In the genomic region with DNA sequence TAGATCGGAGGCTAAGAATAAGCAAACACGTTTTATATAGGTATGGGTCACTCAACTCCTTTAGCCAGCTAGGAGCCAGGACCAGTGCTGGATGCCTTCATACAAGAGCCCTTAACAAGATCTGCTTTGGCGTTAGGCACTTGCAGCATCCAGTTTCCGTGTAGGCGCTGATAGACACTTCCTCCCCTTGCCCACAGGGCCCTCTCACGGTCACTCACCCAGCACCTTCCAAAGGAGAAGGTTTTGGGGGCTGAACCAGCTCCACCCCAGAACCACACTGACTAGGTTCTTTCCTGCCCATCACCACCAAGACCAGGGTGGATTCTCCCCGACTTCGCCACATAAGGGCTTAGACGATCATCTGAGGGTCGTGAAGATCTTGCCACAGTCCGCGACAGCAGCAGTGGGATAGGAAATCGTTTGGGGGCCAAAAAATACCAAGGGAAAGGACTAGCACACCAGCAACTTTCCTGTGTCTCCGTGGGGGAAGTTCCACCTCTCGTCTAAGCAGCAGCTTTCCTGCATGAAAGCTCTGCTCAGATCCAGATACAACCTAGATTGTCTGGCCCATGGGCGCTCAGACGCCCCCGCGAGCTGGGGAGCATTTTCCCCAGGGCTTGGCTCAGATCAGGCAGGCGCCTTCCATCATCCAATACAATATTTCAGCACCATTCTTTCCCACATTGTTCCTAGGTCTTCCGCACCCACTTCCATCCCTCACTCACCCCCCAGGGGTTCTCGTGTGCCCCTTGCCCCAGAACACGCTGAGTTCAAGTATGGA, we compare ENCODE assay signal across 8 mouse cellular contexts. TPM values are rescaled to one million over a fixed set of nuclear protein-coding genes. Genes with fewer than 3 reads are reported as not detected.
DNase-seq lines count a peak whose midpoint lies in the region; ATAC-seq and TF ChIP-seq lines count a peak whose summit lies in the region.

No protein-coding gene starts in this region.

- ATAC-seq in kidney, postnatal 0 days (replicated peaks; ENCODE audit: low FRiP score, low read depth) = no peak
- ATAC-seq in common myeloid progenitor, adult 5-6 weeks (replicated peaks; ENCODE audit: low read depth, poor library complexity, severe bottlenecking) = peak; percentile 33
- no peak for ATAC-seq in hindbrain, embryonic 14.5 days (ENCODE audit: low FRiP score)
- no peak for ATAC-seq in midbrain, embryonic 14.5 days (ENCODE audit: low FRiP score, low TSS enrichment)

- H3K4me3 ChIP-seq in kidney, postnatal 0 days (replicated peaks; ENCODE audit: low read depth, low read length) = peak overlapping the region; percentile 39
- H3K4me3 ChIP-seq in hindbrain, embryonic 14.5 days (replicated peaks; ENCODE audit: low read length) = peak overlapping the region; percentile 40
- peak overlapping the region; percentile 40 for H3K4me3 ChIP-seq in midbrain, embryonic 14.5 days (replicated peaks; ENCODE audit: low read depth, low read length)

- H3K27ac ChIP-seq in kidney, postnatal 0 days = no peak overlapping the region
- H3K27ac ChIP-seq in hindbrain, embryonic 14.5 days = no peak overlapping the region
- no peak overlapping the region for H3K27ac ChIP-seq in midbrain, embryonic 14.5 days (replicated peaks; ENCODE audit: low read depth, low read length)

- 4% methylated on average over 23 of the region's 23 CpGs for WGBS in kidney, postnatal 0 days
- 3% methylated on average over 23 of the region's 23 CpGs for WGBS in hindbrain, embryonic 14.5 days
- WGBS in midbrain, embryonic 14.5 days = 3% methylated on average over 23 of the region's 23 CpGs

- no peaks in the 10 kb centered on the region for H3K36me3 ChIP-seq in kidney, postnatal 0 days (ENCODE audit: insufficient read depth, low read length)
- H3K36me3 ChIP-seq in hindbrain, embryonic 14.5 days (replicated peaks; ENCODE audit: control insufficient read depth, insufficient read depth) = no peaks in the 10 kb centered on the region
- H3K36me3 ChIP-seq in midbrain, embryonic 14.5 days (ENCODE audit: control insufficient read depth, insufficient read depth, low read length) = no peaks in the 10 kb centered on the region

- H3K27me3 ChIP-seq in kidney, postnatal 0 days (ENCODE audit: insufficient read depth, low read length) = peaks cover 13% of the 10 kb centered on the region
- H3K27me3 ChIP-seq in hindbrain, embryonic 14.5 days (ENCODE audit: control insufficient read depth, insufficient read depth, low read length) = peaks cover 67% of the 10 kb centered on the region
- H3K27me3 ChIP-seq in midbrain, embryonic 14.5 days (ENCODE audit: control insufficient read depth, insufficient read depth, low read length) = peaks cover 47% of the 10 kb centered on the region

- TF ChIP-seq CTCF in kidney, postnatal 0 days (IDR thresholded peaks at IDR 0.05; ENCODE audit: low read depth) = no peak

- 0 out of 2 replicates have a peak, but pooled peaks cover 6% of the 10 kb centered on the region for H3K4me1 ChIP-seq in kidney, postnatal 0 days (replicated peaks; ENCODE audit: insufficient read depth, low read length)
- 0 out of 2 replicates have a peak, but pooled peaks cover 5% of the 10 kb centered on the region for H3K4me1 ChIP-seq in hindbrain, embryonic 14.5 days (replicated peaks; ENCODE audit: control insufficient read depth, insufficient read depth, low read length)
- peaks cover 8% of the 10 kb centered on the region; the same call in 1 of the 2 replicates for H3K4me1 ChIP-seq in midbrain, embryonic 14.5 days (ENCODE audit: control insufficient read depth, insufficient read depth, low read length)

- H3K9ac ChIP-seq in kidney, postnatal 0 days (ENCODE audit: low read depth, low read length) = no peak overlapping the region; the same call in 1 of the 2 replicates
- H3K9ac ChIP-seq in hindbrain, embryonic 14.5 days = peak overlapping the region; percentile 48
- peak overlapping the region; percentile 37; the same call in 1 of the 2 replicates for H3K9ac ChIP-seq in midbrain, embryonic 14.5 days (replicated peaks; ENCODE audit: low read length)

- H3K9me3 ChIP-seq in kidney, postnatal 0 days (replicated peaks; ENCODE audit: low read length) = no peaks in the 10 kb centered on the region
- no peaks in the 10 kb centered on the region for H3K9me3 ChIP-seq in hindbrain, embryonic 14.5 days (ENCODE audit: control insufficient read depth, low read length)
- no peaks in the 10 kb centered on the region for H3K9me3 ChIP-seq in midbrain, embryonic 14.5 days (ENCODE audit: control insufficient read depth, low read length)

- no peak for DNase-seq in kidney, postnatal 0 days (ENCODE audit: low spot score)
- DNase-seq in kidney, postnatal 25 days = no peak
- DNase-seq in hindbrain, embryonic 14.5 days (ENCODE audit: low spot score) = no peak
- no peak for DNase-seq in midbrain, embryonic 14.5 days
- DNase-seq in cerebellum, adult 8-10 months = no peak
- DNase-seq in layer of hippocampus, postnatal 14 days (ENCODE audit: low spot score in 2 of 2) = no peak
- DNase-seq in spleen, postnatal 10 days (ENCODE audit: low spot score in 2 of 2) = no peak

- peak overlapping the region; percentile 74 for H3K4me2 ChIP-seq in kidney, postnatal 0 days (ENCODE audit: low read length)
- H3K4me2 ChIP-seq in hindbrain, embryonic 14.5 days (replicated peaks) = peak overlapping the region; percentile 96
- H3K4me2 ChIP-seq in midbrain, embryonic 14.5 days (ENCODE audit: low read length) = peak overlapping the region; percentile 87

RNA-seq across cellular contexts. Expression of a gene that starts 0.8 kb away (rescaled TPM):
- polyA plus RNA-seq in kidney, postnatal 0 days (2015; fragmentation: Nextera tagmentation; extraction: Ambion mirVana) = 3.3 and 3.6 TPM in 2 replicates
- 17.1 and 36.8 TPM in 2 replicates for total RNA-seq in common myeloid progenitor, adult 5-6 weeks (2017)
- polyA plus RNA-seq in hindbrain, embryonic 14.5 days (2014; fragmentation: Nextera tagmentation; extraction: Ambion mirVana) = 3.4 and 3.8 TPM in 2 replicates
- polyA plus RNA-seq in midbrain, embryonic 14.5 days (2014; fragmentation: Nextera tagmentation; extraction: Ambion mirVana) = 4.0 and 5.5 TPM in 2 replicates
- 1,000 to 10,000 TPM; 1,609 to 1,636 TPM for total RNA-seq in layer of hippocampus, postnatal 14 days (2021)

RNA-seq across cellular contexts. Expression of a gene that starts 3.6 kb away (rescaled TPM):
- polyA plus RNA-seq in kidney, postnatal 0 days (2015; fragmentation: Nextera tagmentation; extraction: Ambion mirVana) = 10.2 and 10.6 TPM in 2 replicates
- total RNA-seq in common myeloid progenitor, adult 5-6 weeks (2017) = 11.8 and 12.2 TPM in 2 replicates
- polyA plus RNA-seq in hindbrain, embryonic 14.5 days (2014; fragmentation: Nextera tagmentation; extraction: Ambion mirVana) = 14.2 and 14.3 TPM in 2 replicates
- polyA plus RNA-seq in midbrain, embryonic 14.5 days (2014; fragmentation: Nextera tagmentation; extraction: Ambion mirVana) = 8.6 and 12.3 TPM in 2 replicates
- 10 to 100 TPM; 12.1 to 14.0 TPM for total RNA-seq in layer of hippocampus, postnatal 14 days (2021)

RNA-seq across cellular contexts. Expression of a gene that starts 12.9 kb away (rescaled TPM):
- polyA plus RNA-seq in kidney, postnatal 0 days (2015; fragmentation: Nextera tagmentation; extraction: Ambion mirVana) = 4.2 and 5.5 TPM in 2 replicates
- 0.50 TPM in 1 of 2 replicates, not detected in the other for total RNA-seq in common myeloid progenitor, adult 5-6 weeks (2017)
- 0.42 and 1.1 TPM in 2 replicates for polyA plus RNA-seq in hindbrain, embryonic 14.5 days (2014; fragmentation: Nextera tagmentation; extraction: Ambion mirVana)
- polyA plus RNA-seq in midbrain, embryonic 14.5 days (2014; fragmentation: Nextera tagmentation; extraction: Ambion mirVana) = 0.29 and 0.35 TPM in 2 replicates
- 1 to 10 TPM; 3.5 to 6.2 TPM for total RNA-seq in layer of hippocampus, postnatal 14 days (2021)

RNA-seq across cellular contexts. Expression of a gene that starts 24.1 kb away (rescaled TPM):
- 68.5 and 70.7 TPM in 2 replicates for polyA plus RNA-seq in kidney, postnatal 0 days (2015; fragmentation: Nextera tagmentation; extraction: Ambion mirVana)
- 2.5 and 2.9 TPM in 2 replicates for total RNA-seq in common myeloid progenitor, adult 5-6 weeks (2017)
- polyA plus RNA-seq in hindbrain, embryonic 14.5 days (2014; fragmentation: Nextera tagmentation; extraction: Ambion mirVana) = 48.3 and 49.3 TPM in 2 replicates
- polyA plus RNA-seq in midbrain, embryonic 14.5 days (2014; fragmentation: Nextera tagmentation; extraction: Ambion mirVana) = 24.8 and 42.8 TPM in 2 replicates
- 10 to 100 TPM; 26.9 to 27.8 TPM for total RNA-seq in layer of hippocampus, postnatal 14 days (2021)
